Mouse (Mus musculus) skeletal muscle tissue, postnatal 0 days (tissue): ENCODE results near the gene Thsd7a. TPM values are rescaled to one million over a fixed set of nuclear protein-coding genes. Genes with fewer than 3 reads are reported as not detected.

ENCODE experiments used
- polyA plus RNA-seq: library from polyadenylated mRNA; unstranded; fragments of >200 nt; fragmentation: Nextera tagmentation; extraction: Ambion mirVana; gene quantifications from 2 replicates; pipeline ENCODE4 v1.2.1, GENCODE M21; 2015

The Thsd7a gene
- 1.5 and 1.7 TPM in 2 replicates for polyA plus RNA-seq

GRCm38 (mm10) chr6:12748787-12749530 is at the start of gene Thsd7a:
TSS of gene Thsd7a (minus strand) at chr6:12749410.

